Mouse (Mus musculus): ENCODE measurements at regions not wholly inside any gene's neighbourhood (a gene's known extent, or its start where the extent isn't known, plus 50 kb on each side); places are given as distances from the start of the nearest gene placed in this dataset.

- peaks cover 15% of the 10 kb centered on the region for H3K4me1 ChIP-seq (ENCODE audit: control insufficient read depth, insufficient read depth, low read length)
- TF ChIP-seq POLR2A (IDR thresholded peaks at IDR 0.05; ENCODE audit: extremely low read depth, insufficient read depth, low read length) (no peak), CTCF (IDR thresholded peaks at IDR 0.05; ENCODE audit: extremely low read depth, insufficient read depth, low read length) (no peak)
- no peak overlapping the region for H3K4me3 ChIP-seq (ENCODE audit: insufficient read depth, low read length)
- no peak overlapping the region for H3K27ac ChIP-seq (ENCODE audit: insufficient read depth, low read length)
Measured at GRCm38 (mm10) chr6:88964071-88964470, 62.0 kb downstream of the Tpra1 start.

GRCm38 (mm10) chr6:88964911-88965310 lies 62.9 kb downstream of the Tpra1 start:
- peaks cover 12% of the 10 kb centered on the region for H3K4me1 ChIP-seq (ENCODE audit: control insufficient read depth, insufficient read depth, low read length)
- TF ChIP-seq CTCF (IDR thresholded peaks at IDR 0.05; ENCODE audit: extremely low read depth, insufficient read depth, low read length): no peak
- H3K4me3 ChIP-seq (ENCODE audit: insufficient read depth, low read length): no peak overlapping the region
- H3K27ac ChIP-seq (ENCODE audit: insufficient read depth, low read length): 0 out of 2 replicates have a peak overlapping the region, but pooled peaks have one; percentile 32

- no peak overlapping the region for H3K4me3 ChIP-seq (ENCODE audit: insufficient read depth, low read length)
- H3K4me1 ChIP-seq (ENCODE audit: control insufficient read depth, insufficient read depth, low read length): peaks cover 9% of the 10 kb centered on the region
- peak overlapping the region; percentile 32; the same call in 1 of the 2 replicates for H3K27ac ChIP-seq (ENCODE audit: insufficient read depth, low read length)
- TF ChIP-seq CTCF (IDR thresholded peaks at IDR 0.05; ENCODE audit: extremely low read depth, insufficient read depth, low read length): no peak
- no peak for TF ChIP-seq POLR2A (IDR thresholded peaks at IDR 0.05; ENCODE audit: extremely low read depth, insufficient read depth, low read length)
Measured at GRCm38 (mm10) chr6:88965361-88966226, 63.5 kb downstream of the Tpra1 start.

- Histone ChIP-seq H3K27ac (ENCODE audit: insufficient read depth, low read length) (no peak overlapping the region), H3K4me3 (ENCODE audit: insufficient read depth, low read length) (no peak overlapping the region), H3K4me1 (ENCODE audit: control insufficient read depth, insufficient read depth, low read length) (peaks cover 9% of the 10 kb centered on the region)
- TF ChIP-seq POLR2A (IDR thresholded peaks at IDR 0.05; ENCODE audit: extremely low read depth, insufficient read depth, low read length) (no peak), CTCF (IDR thresholded peaks at IDR 0.05; ENCODE audit: extremely low read depth, insufficient read depth, low read length) (no peak)
Measured at GRCm38 (mm10) chr6:88966501-88966900, 64.5 kb downstream of the Tpra1 start.

- H3K4me1 ChIP-seq (ENCODE audit: control insufficient read depth, insufficient read depth, low read length): peaks cover 13% of the 10 kb centered on the region
- TF ChIP-seq POLR2A (IDR thresholded peaks at IDR 0.05; ENCODE audit: extremely low read depth, insufficient read depth, low read length): no peak
- no peak for TF ChIP-seq CTCF (IDR thresholded peaks at IDR 0.05; ENCODE audit: extremely low read depth, insufficient read depth, low read length)
- no peak overlapping the region for H3K4me3 ChIP-seq (ENCODE audit: insufficient read depth, low read length)
- no peak overlapping the region for H3K27ac ChIP-seq (ENCODE audit: insufficient read depth, low read length)
Measured at GRCm38 (mm10) chr6:88968842-88969241, 66.8 kb downstream of the Tpra1 start.

GRCm38 (mm10) chr6:88971729-88972128 lies 69.7 kb downstream of the Tpra1 start:
- Histone ChIP-seq H3K4me3 (ENCODE audit: insufficient read depth, low read length) (no peak overlapping the region), H3K4me1 (ENCODE audit: control insufficient read depth, insufficient read depth, low read length) (peaks cover 13% of the 10 kb centered on the region), H3K27ac (ENCODE audit: insufficient read depth, low read length) (peak overlapping the region; percentile 24; the same call in 1 of the 2 replicates)
- TF ChIP-seq POLR2A (IDR thresholded peaks at IDR 0.05; ENCODE audit: extremely low read depth, insufficient read depth, low read length): peak; percentile 57; the same call in 1 of the 2 replicates
- no peak for TF ChIP-seq CTCF (IDR thresholded peaks at IDR 0.05; ENCODE audit: extremely low read depth, insufficient read depth, low read length)

GRCm38 (mm10) chr6:88974457-88974856 lies 72.4 kb downstream of the Tpra1 start:
- Histone ChIP-seq H3K4me3 (ENCODE audit: insufficient read depth, low read length) (no peak overlapping the region), H3K4me1 (ENCODE audit: control insufficient read depth, insufficient read depth, low read length) (peaks cover 6% of the 10 kb centered on the region), H3K27ac (ENCODE audit: insufficient read depth, low read length) (no peak overlapping the region)
- TF ChIP-seq CTCF (IDR thresholded peaks at IDR 0.05; ENCODE audit: extremely low read depth, insufficient read depth, low read length) (no peak), POLR2A (IDR thresholded peaks at IDR 0.05; ENCODE audit: extremely low read depth, insufficient read depth, low read length) (no peak)

GRCm38 (mm10) chr6:88976581-88976980 lies 74.5 kb downstream of the Tpra1 start:
- H3K4me3 ChIP-seq (ENCODE audit: insufficient read depth, low read length): no peak overlapping the region
- peaks cover 6% of the 10 kb centered on the region for H3K4me1 ChIP-seq (ENCODE audit: control insufficient read depth, insufficient read depth, low read length)
- TF ChIP-seq CTCF (IDR thresholded peaks at IDR 0.05; ENCODE audit: extremely low read depth, insufficient read depth, low read length): no peak
- no peak for TF ChIP-seq POLR2A (IDR thresholded peaks at IDR 0.05; ENCODE audit: extremely low read depth, insufficient read depth, low read length)
- H3K27ac ChIP-seq (ENCODE audit: insufficient read depth, low read length): no peak overlapping the region

- Histone ChIP-seq H3K27ac (ENCODE audit: insufficient read depth, low read length) (no peak overlapping the region), H3K4me3 (ENCODE audit: insufficient read depth, low read length) (no peak overlapping the region), H3K4me1 (ENCODE audit: control insufficient read depth, insufficient read depth, low read length) (peaks cover 6% of the 10 kb centered on the region)
- TF ChIP-seq CTCF (IDR thresholded peaks at IDR 0.05; ENCODE audit: extremely low read depth, insufficient read depth, low read length) (no peak), POLR2A (IDR thresholded peaks at IDR 0.05; ENCODE audit: extremely low read depth, insufficient read depth, low read length) (no peak)
Measured at GRCm38 (mm10) chr6:88976994-88977393, 74.9 kb downstream of the Tpra1 start.

- Histone ChIP-seq H3K27ac (ENCODE audit: insufficient read depth, low read length) (no peak overlapping the region), H3K4me1 (ENCODE audit: control insufficient read depth, insufficient read depth, low read length) (peaks cover 2% of the 10 kb centered on the region; the same call in 1 of the 2 replicates), H3K4me3 (ENCODE audit: insufficient read depth, low read length) (no peak overlapping the region)
- TF ChIP-seq POLR2A (IDR thresholded peaks at IDR 0.05; ENCODE audit: extremely low read depth, insufficient read depth, low read length): no peak
- TF ChIP-seq CTCF (IDR thresholded peaks at IDR 0.05; ENCODE audit: extremely low read depth, insufficient read depth, low read length): no peak
Measured at GRCm38 (mm10) chr6:88978970-88979369, 76.9 kb downstream of the Tpra1 start.

Data from cortical plate, adult 2 months (tissue).